Mouse (Mus musculus) bone marrow, adult 2 months (tissue): ENCODE measurements around the gene Pcbp3.

ENCODE experiments used
- CTCF ChIP-seq: fragments of 200-500 bp; IDR thresholded peaks from 2 replicates; pipeline ENCODE4 v1.5.1; 2011; ENCODE audit warnings: low read length, control low read depth; ENCODE audit not compliant: control insufficient read depth, insufficient read depth
- POLR2A ChIP-seq: fragments of 200-500 bp; IDR thresholded peaks from 2 replicates; pipeline ENCODE4 v1.6.1; 2011; ENCODE audit warnings: low read depth, mild to moderate bottlenecking, control low read depth, low read length, borderline replicate concordance; ENCODE audit not compliant: control insufficient read depth

DNA sequence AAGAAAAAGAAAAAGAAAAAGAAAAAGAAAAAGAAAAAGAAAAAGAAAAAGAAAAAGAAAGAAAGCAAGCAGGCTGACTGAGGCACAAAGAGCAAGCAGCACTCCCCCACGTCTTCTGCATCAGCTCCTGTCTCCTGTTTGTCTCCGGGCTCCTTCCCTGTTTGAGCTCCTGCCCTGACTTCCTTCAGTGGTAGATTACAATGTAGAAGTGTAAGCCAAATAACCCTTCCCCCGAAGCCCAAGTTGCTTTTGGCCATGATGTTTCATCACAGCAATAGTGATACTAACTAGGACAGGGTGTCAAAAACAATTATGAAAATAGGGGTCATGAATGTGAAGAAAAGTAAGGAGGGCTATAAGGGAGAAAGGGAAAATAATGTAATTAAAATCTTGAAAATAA, 43.6 kb downstream of the Pcbp3 start:
- TF ChIP-seq CTCF (no peak), POLR2A (no peak)
